Mouse (Mus musculus) telencephalon, adult 2 months (tissue): ENCODE results near the gene Olfml2b.

Experiments
- DNase-seq: peaks from one replicate; pipeline ENCODE4 v3.0.0-alpha.2; 2011; ENCODE audit warnings: low read depth, low spot score

Olfml2b gene

DNA sequence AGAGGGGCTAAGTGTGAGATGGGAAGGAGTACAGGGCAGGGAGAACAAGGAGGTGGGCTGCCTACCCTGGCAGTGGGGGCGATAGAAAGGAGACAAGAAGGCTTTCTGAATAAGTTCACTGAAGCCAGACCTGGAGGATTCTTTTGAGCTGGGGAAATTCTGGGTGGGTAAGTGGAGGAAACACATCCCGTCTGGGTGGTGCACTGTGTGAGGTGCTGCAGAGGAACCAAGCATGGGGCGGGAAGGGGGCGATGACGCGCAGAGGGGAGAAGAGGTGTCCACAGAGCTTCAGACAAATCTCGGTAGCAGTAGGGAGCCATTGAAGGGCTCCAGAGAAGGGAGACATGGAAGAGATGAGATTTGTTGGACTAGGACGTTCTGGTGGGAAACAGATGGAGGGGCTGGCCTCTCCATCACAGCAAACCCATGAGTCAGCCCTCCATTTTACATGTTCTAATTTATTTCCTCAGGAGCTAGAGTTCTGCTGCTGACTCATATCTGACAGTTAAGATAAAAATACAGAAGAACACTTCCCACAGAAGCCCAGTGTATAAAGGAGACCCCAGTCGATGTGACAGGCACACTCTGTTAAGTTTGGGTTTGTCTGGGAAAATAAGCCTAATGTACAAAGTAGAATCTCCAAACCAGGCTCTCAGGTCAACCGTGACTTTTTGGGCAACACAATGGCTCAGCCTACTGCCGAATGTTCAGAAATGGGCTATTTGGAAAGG lies 87.7 kb downstream of the Olfml2b start:
- peak; percentile 79 for DNase-seq
